8 mouse cellular contexts compared by ENCODE assay signal in genomic region chr9:21630673-21631072, GRCm38 (mm10). TPM values are rescaled to one million over a fixed set of nuclear protein-coding genes. Genes with fewer than 3 reads are reported as not detected.
DNase-seq lines count a peak whose midpoint lies in the region; ATAC-seq and TF ChIP-seq lines count a peak whose summit lies in the region.

No protein-coding gene starts in this region.

- H3K4me2 ChIP-seq in hindbrain, postnatal 0 days (ENCODE audit: low read depth, low read length) = no peak overlapping the region
- H3K4me2 ChIP-seq in hindbrain, embryonic 12.5 days (replicated peaks) = no peak overlapping the region
- no peak overlapping the region for H3K4me2 ChIP-seq in forebrain, embryonic 11.5 days (ENCODE audit: low read depth, low read length, severe bottlenecking)

- peak; percentile 68 for TF ChIP-seq CTCF in hindbrain, postnatal 0 days (IDR thresholded peaks at IDR 0.05; ENCODE audit: low read depth)
- peak; percentile 26; the same call in 1 of the 2 replicates for TF ChIP-seq CTCF in embryonic fibroblast, embryonic 13.5 days (IDR thresholded peaks at IDR 0.05; ENCODE audit: borderline replicate concordance, insufficient read depth, low read length)
- TF ChIP-seq CTCF in left cerebral cortex, adult 2 months (IDR thresholded peaks at IDR 0.05) = peak; percentile 74

- H3K27ac ChIP-seq in hindbrain, postnatal 0 days = no peak overlapping the region
- H3K27ac ChIP-seq in hindbrain, embryonic 12.5 days = no peak overlapping the region
- no peak overlapping the region for H3K27ac ChIP-seq in embryonic fibroblast, embryonic 13.5 days (ENCODE audit: insufficient read depth, low read length)
- no peak overlapping the region for H3K27ac ChIP-seq in left cerebral cortex, adult 2 months
- H3K27ac ChIP-seq in forebrain, embryonic 11.5 days (ENCODE audit: low read depth, low read length) = no peak overlapping the region

- H3K4me1 ChIP-seq in hindbrain, postnatal 0 days (ENCODE audit: insufficient read depth, low read length) = no peaks in the 10 kb centered on the region
- H3K4me1 ChIP-seq in hindbrain, embryonic 12.5 days = peaks cover 5% of the 10 kb centered on the region; the same call in 1 of the 2 replicates
- no peaks in the 10 kb centered on the region for H3K4me1 ChIP-seq in embryonic fibroblast, embryonic 13.5 days (ENCODE audit: control insufficient read depth, insufficient read depth, low read length)
- H3K4me1 ChIP-seq in forebrain, embryonic 11.5 days (replicated peaks; ENCODE audit: control insufficient read depth, insufficient read depth, low read length) = no peaks in the 10 kb centered on the region

- intact Hi-C loops in left cerebral cortex, adult 2 months (cut with DNase I) = loop anchor here (5.0 kb wide), 1 partner anchor 177 kb away; no protein-coding TSS in a partner anchor

- TF ChIP-seq POLR2A in embryonic fibroblast, embryonic 13.5 days (IDR thresholded peaks at IDR 0.05; ENCODE audit: low read depth, low read length) = no peak

- H3K36me3 ChIP-seq in hindbrain, postnatal 0 days (ENCODE audit: insufficient read depth, low read length) = peaks cover 27% of the 10 kb centered on the region
- H3K36me3 ChIP-seq in hindbrain, embryonic 12.5 days = peaks cover 36% of the 10 kb centered on the region
- H3K36me3 ChIP-seq in forebrain, embryonic 11.5 days (ENCODE audit: control insufficient read depth, insufficient read depth, low read length) = peaks cover 2% of the 10 kb centered on the region; the same call in 1 of the 2 replicates

- DNase-seq in hindbrain, postnatal 0 days (ENCODE audit: low spot score) = peak; percentile 54
- DNase-seq in CD8-positive naive resting alpha-beta T cell, adult 2 months (ENCODE audit: low read depth in 2 of 2, low spot score in 2 of 2) = peak; percentile 15 to 48
- peak; percentile 39 for DNase-seq in adrenal gland, postnatal 25 days
- DNase-seq in left cerebral cortex, adult 2 months (ENCODE audit: extremely low spot score in 1 of 2, low spot score in 2 of 2) = peak; percentile 29 to 50
- peak; percentile 26 for DNase-seq in right cerebral cortex, postnatal 14 days
- DNase-seq in forebrain, embryonic 11.5 days (ENCODE audit: low spot score) = no peak

- H3K27me3 ChIP-seq in hindbrain, postnatal 0 days (ENCODE audit: insufficient read depth, low read length) = no peaks in the 10 kb centered on the region
- H3K27me3 ChIP-seq in hindbrain, embryonic 12.5 days = no peaks in the 10 kb centered on the region
- H3K27me3 ChIP-seq in forebrain, embryonic 11.5 days (ENCODE audit: control insufficient read depth, insufficient read depth, low read length) = no peaks in the 10 kb centered on the region

- H3K9ac ChIP-seq in hindbrain, postnatal 0 days (replicated peaks; ENCODE audit: low read length) = no peak overlapping the region
- no peak overlapping the region for H3K9ac ChIP-seq in hindbrain, embryonic 12.5 days
- H3K9ac ChIP-seq in forebrain, embryonic 11.5 days (ENCODE audit: low read length) = no peak overlapping the region

- H3K9me3 ChIP-seq in hindbrain, postnatal 0 days (ENCODE audit: low read length) = no peaks in the 10 kb centered on the region
- H3K9me3 ChIP-seq in hindbrain, embryonic 12.5 days (replicated peaks) = no peaks in the 10 kb centered on the region
- H3K9me3 ChIP-seq in forebrain, embryonic 11.5 days (ENCODE audit: control insufficient read depth, low read length) = no peaks in the 10 kb centered on the region

- no peak for ATAC-seq in hindbrain, postnatal 0 days
- no peak for ATAC-seq in hindbrain, embryonic 12.5 days (ENCODE audit: low FRiP score)
- no peak for ATAC-seq in forebrain, embryonic 11.5 days (replicated peaks; ENCODE audit: low FRiP score)

- 72% methylated on average over 3 of the region's 3 CpGs for WGBS in hindbrain, postnatal 0 days
- WGBS in hindbrain, embryonic 12.5 days = 89% methylated on average over 3 of the region's 3 CpGs
- 91% methylated on average over 3 of the region's 3 CpGs for WGBS in forebrain, embryonic 11.5 days

- H3K4me3 ChIP-seq in hindbrain, postnatal 0 days (ENCODE audit: low read length) = no peak overlapping the region
- H3K4me3 ChIP-seq in hindbrain, embryonic 12.5 days = no peak overlapping the region
- H3K4me3 ChIP-seq in embryonic fibroblast, embryonic 13.5 days (ENCODE audit: insufficient read depth, low read length) = no peak overlapping the region
- no peak overlapping the region for H3K4me3 ChIP-seq in left cerebral cortex, adult 2 months
- H3K4me3 ChIP-seq in forebrain, embryonic 11.5 days (ENCODE audit: low read depth, low read length) = no peak overlapping the region

RNA-seq across cellular contexts. Expression of gene Smarca4, which starts 14.7 kb away (rescaled TPM):
- total RNA-seq in hindbrain, postnatal 0 days (2014; rRNA removed) = 171 and 177 TPM in 2 replicates
- 71.5 and 80.6 TPM in 2 replicates for polyA plus RNA-seq in hindbrain, postnatal 0 days (2015; fragmentation: Nextera tagmentation; extraction: Ambion mirVana)
- polyA plus RNA-seq in hindbrain, embryonic 12.5 days (2016; fragmentation: Nextera tagmentation; extraction: Ambion mirVana) = 173 and 181 TPM in 2 replicates
- total RNA-seq in adrenal gland, postnatal 25 days (2021) = 87.3 and 87.4 TPM in 2 replicates
- 73.5 and 81.7 TPM in 2 replicates for polyA plus RNA-seq in embryonic fibroblast, embryonic 13.5 days (2011; ENCODE audit: insufficient read length, low read depth, missing spikeins)
- 100 to 1,000 TPM; 117 to 124 TPM for total RNA-seq in left cerebral cortex, adult 2 months (2021)
- polyA plus RNA-seq in forebrain, embryonic 11.5 days (2014; fragmentation: Nextera tagmentation; extraction: Ambion mirVana) = 191 and 197 TPM in 2 replicates

RNA-seq across cellular contexts. Expression of gene Yipf2, which starts 38.0 kb away (rescaled TPM):
- 18.6 and 25.5 TPM in 2 replicates for total RNA-seq in hindbrain, postnatal 0 days (2014; rRNA removed)
- polyA plus RNA-seq in hindbrain, postnatal 0 days (2015; fragmentation: Nextera tagmentation; extraction: Ambion mirVana) = 18.4 and 19.3 TPM in 2 replicates
- polyA plus RNA-seq in hindbrain, embryonic 12.5 days (2016; fragmentation: Nextera tagmentation; extraction: Ambion mirVana) = 19.4 and 21.5 TPM in 2 replicates
- total RNA-seq in adrenal gland, postnatal 25 days (2021) = 27.5 and 40.2 TPM in 2 replicates
- polyA plus RNA-seq in embryonic fibroblast, embryonic 13.5 days (2011; ENCODE audit: insufficient read length, low read depth, missing spikeins) = 7.2 and 7.4 TPM in 2 replicates
- 10 to 100 TPM; 21.7 to 22.2 TPM for total RNA-seq in left cerebral cortex, adult 2 months (2021)
- polyA plus RNA-seq in forebrain, embryonic 11.5 days (2014; fragmentation: Nextera tagmentation; extraction: Ambion mirVana) = 15.5 and 16.0 TPM in 2 replicates

RNA-seq across cellular contexts. Expression of gene Timm29, which starts 38.2 kb away (rescaled TPM):
- 63.3 and 66.8 TPM in 2 replicates for total RNA-seq in hindbrain, postnatal 0 days (2014; rRNA removed)
- polyA plus RNA-seq in hindbrain, postnatal 0 days (2015; fragmentation: Nextera tagmentation; extraction: Ambion mirVana) = 49.4 and 51.5 TPM in 2 replicates
- polyA plus RNA-seq in hindbrain, embryonic 12.5 days (2016; fragmentation: Nextera tagmentation; extraction: Ambion mirVana) = 56.5 and 61.0 TPM in 2 replicates
- 58.2 and 62.6 TPM in 2 replicates for total RNA-seq in adrenal gland, postnatal 25 days (2021)
- polyA plus RNA-seq in embryonic fibroblast, embryonic 13.5 days (2011; ENCODE audit: insufficient read length, low read depth, missing spikeins) = 29.1 and 31.6 TPM in 2 replicates
- total RNA-seq in left cerebral cortex, adult 2 months (2021) = 10 to 100 TPM; 52.3 to 53.2 TPM
- 51.0 and 57.5 TPM in 2 replicates for polyA plus RNA-seq in forebrain, embryonic 11.5 days (2014; fragmentation: Nextera tagmentation; extraction: Ambion mirVana)
